Mouse (Mus musculus): Measurements from ENCODE around the gene Ppard.

DNA sequence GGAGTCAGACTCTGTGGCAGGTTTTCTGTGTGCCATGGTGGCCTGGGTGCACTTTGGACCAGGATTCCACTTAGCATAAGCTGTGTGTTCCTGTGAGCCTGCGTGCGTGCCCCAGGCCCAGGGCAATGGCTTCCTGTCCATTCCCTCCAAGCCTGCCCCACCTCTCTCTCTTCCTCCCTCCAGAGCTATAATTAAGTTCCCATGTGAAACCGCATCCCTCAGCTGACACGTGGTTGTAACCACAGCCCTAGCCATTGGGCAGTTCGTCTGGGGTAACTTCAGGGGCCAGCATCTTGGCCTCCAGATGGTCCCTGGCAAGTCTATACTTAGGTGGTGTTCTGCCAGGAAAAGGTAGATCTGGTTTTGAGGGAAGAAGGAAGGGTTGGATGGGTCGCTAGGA lies 15.1 kb downstream of the Ppard start:
- TF ChIP-seq CTCF (IDR thresholded peaks at IDR 0.05; ENCODE audit: low read depth) (no peak), EP300 (IDR thresholded peaks at IDR 0.05; ENCODE audit: low read depth) (no peak)
